Mouse (Mus musculus) urinary bladder, adult 2 months (tissue): Measurements from ENCODE around the gene Skida1. TPM values are rescaled to one million over a fixed set of nuclear protein-coding genes. Genes with fewer than 3 reads are reported as not detected.

Experiments
- DNase-seq: peaks from one replicate; pipeline ENCODE4 v3.0.0; 2022; ENCODE audit warnings: low spot score
- polyA plus RNA-seq: library from polyadenylated mRNA; depleted of rRNA; stranded (reverse); fragments of >200 nt; gene quantifications from 2 replicates; pipeline ENCODE4 v1.2.3, GENCODE M21; 2012

Gene Skida1
- polyA plus RNA-seq, 1 experiment = 3.4 TPM

- no peak for DNase-seq
Observed at GRCm38 (mm10) chr2:18055016-18055928, 6.4 kb upstream of the Skida1 start, which contains the start of gene Mllt10. TSS of gene Mllt10 (plus strand) at chr2:18055237.

DNA sequence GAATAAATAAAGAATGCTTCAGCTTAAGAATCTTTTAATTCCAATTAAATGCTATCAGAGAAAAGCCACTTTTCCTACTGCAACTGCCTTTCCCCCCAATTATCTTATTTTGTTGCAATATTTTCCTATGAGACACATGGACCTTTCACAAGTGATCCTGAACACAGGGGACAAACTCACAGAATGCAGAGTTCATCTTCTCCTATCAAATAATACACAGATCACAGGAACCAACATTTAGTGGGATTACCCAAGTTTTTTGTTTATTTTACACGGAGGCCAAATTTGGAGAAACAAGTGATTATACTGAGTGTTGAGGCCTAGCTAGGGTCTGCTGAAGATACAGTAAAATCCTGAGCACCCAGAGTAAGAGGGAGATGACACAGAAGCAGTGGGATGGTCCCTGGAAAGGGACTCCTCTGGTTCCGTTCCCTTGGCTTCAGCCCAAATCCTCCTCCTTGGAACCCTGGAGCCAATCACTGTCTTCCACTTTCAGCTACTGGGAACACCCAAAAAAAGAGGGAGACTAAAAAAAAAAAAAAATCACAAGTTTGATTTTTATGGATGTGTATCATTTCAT, 5.2 kb upstream of the Skida1 start:
- no peak for DNase-seq

DNA sequence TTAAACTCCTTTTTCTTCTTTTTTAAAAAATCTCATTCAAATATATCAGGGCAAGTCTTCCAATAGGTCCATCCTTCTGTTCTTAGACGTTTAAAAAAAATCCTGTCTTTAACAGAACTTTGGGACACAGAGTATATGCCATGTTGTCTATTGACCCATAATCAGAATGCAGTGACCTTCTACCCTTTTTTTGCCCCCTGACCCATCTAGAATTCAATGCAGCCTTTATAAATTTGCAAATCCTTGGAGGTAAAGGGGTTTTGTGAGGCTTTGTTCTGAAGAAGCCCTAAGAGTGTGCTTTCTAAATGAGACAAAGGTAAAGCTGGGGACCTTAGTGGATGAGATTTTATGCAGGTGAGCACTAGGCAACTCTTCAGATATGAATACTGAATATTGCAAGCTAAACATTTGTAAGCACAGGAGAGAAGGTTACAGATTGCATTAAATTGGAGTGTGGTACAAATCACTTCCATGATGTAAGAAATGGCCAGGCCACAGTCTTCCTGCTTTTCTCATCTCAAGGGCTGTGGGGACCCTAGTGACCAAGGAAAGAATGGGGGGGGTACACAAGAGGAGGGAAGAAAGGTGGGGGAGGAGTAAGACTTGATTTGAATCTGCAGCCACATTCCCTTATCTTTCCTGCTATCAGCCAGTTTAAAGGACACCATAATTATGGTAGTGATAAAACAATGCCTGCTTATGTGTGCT, 4.5 kb upstream of the Skida1 start:
- DNase-seq = no peak

DNA sequence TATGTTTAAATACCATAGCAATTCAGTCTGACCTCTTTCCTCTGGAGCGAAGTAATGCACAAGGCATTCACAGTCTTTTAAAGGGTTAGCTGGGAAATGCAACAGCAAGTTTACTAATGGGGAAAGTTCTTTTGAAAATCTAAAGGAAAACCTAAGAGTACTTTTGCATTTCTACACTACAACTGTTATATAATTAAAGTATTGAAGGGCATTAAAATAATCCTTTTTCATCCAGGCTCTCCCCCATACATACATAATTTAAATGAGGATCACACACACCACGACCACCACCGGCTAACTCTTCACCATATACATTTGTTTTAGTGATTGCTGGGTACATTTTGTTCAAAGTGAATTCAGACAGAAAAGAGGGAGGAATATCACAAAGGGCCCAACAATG, 3.7 kb upstream of the Skida1 start:
- no peak for DNase-seq

DNA sequence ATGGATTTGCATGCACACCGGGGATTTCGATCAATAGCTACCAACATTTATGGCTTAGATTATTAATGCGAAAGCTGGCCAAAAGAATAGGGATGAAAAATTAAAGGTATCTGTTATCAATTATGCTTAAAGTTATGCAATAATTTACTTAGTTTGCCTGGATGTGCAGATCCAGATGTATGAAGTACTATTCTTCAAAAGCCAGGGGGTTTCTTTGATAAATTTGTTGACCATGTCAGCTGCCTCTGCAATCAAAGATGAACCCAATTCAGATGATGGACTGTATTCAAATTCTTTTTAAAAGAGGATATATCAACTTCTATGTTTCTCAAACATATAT, 3.0 kb upstream of the Skida1 start:
- no peak for DNase-seq

DNA sequence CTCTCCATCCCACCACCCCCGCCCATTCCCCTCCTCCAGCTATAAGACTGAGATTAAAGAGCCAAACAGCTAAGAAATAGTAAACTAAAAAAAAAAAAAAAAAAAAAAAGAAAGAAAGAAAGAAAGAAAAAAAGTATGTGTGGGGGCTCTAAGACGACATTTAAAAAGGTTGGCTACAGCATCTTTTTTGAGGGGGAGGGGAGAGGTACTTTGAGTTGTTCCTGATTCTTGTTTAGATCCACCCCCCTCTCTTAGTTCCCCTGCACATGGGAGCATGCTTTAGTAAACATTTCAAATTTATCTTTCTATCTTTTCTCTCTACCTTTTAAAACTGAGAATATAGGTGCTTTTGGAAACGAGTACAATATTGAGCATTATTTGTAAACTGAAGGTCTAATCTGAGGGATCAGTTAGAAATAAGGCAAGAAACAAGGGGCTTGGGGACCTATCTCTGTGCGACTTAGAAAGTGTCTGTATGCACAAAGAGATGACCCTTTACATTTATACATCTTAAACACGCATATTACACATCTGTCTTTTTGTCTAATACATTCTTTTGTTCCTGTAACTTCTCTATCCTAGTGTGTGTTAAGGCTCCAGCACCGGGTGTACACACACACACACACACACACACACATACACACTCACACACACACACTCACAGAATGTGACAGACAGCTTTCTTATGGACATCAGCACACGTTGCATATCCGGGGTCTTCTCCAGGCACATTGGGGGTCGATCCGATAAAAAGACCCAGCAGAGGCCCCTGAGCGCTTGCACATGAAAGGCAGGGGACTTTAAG, 2.4 kb upstream of the Skida1 start:
- DNase-seq = no peak

DNA sequence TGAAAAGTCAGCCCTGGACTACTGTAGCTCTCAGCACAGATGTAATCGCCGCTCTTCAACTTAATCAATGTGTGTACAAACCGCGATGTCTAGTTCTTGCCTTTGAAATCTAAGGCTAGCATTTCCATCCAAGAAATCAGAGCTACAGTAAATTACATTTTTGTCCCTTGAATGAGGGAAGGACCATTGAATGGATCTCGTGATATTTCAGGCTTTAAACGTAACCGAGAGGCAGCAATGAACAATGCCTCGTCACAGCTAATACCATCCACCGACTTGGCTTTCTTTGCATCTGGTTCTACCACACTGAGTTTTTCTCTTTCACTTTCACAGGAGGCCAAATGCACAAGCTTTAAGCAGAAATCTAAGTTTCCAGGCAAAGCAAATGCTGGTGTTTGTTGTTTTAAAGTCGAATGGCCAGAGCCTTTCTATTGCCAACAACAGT, 1.7 kb upstream of the Skida1 start:
- no peak for DNase-seq

- no peak for DNase-seq
Observed at GRCm38 (mm10) chr2:18050018-18050417, 1.2 kb upstream of the Skida1 start.

- DNase-seq = no peak
Observed at GRCm38 (mm10) chr2:18049279-18049821, 499 bp upstream of the Skida1 start.

DNA sequence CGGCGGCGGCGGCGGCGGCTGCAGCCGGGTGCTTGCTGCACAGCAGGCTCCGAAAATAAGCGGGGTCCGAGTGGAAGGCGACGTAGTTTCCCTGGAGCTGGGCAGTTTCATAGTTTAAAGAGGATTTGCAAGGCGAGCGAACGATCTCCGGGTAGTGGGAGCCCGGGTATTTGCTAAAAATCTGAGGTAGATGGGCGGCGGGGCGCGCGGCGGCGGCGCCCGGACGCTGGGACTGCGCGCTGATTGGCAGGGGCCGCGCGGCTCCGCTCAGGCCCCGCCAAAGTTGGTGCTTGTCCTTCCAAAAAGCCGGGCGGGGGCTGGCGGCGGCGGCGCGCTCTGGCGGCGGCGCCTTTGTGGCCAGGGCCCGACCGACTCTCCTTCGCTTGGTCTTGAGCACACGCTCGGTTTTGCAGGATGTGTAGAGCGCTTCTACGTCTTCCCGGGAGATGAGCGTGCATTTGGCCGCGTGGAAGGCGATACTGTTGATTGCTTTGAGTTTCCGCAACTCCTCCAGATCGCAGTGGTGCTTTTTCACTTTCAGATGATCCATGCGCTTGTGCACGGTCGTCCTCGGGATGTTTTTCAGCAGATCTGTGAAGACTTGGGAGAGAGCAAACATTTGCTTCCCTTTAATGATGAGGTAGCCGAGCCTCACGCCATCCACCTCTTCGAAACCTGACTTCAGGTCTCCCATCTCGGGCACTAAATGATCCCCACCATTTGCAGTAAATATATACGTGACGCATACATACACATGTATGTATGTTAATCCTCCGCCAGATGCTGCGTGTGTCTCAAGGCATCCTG, 1.0 kb downstream of the Skida1 start:
- DNase-seq = peak; percentile 66

DNA sequence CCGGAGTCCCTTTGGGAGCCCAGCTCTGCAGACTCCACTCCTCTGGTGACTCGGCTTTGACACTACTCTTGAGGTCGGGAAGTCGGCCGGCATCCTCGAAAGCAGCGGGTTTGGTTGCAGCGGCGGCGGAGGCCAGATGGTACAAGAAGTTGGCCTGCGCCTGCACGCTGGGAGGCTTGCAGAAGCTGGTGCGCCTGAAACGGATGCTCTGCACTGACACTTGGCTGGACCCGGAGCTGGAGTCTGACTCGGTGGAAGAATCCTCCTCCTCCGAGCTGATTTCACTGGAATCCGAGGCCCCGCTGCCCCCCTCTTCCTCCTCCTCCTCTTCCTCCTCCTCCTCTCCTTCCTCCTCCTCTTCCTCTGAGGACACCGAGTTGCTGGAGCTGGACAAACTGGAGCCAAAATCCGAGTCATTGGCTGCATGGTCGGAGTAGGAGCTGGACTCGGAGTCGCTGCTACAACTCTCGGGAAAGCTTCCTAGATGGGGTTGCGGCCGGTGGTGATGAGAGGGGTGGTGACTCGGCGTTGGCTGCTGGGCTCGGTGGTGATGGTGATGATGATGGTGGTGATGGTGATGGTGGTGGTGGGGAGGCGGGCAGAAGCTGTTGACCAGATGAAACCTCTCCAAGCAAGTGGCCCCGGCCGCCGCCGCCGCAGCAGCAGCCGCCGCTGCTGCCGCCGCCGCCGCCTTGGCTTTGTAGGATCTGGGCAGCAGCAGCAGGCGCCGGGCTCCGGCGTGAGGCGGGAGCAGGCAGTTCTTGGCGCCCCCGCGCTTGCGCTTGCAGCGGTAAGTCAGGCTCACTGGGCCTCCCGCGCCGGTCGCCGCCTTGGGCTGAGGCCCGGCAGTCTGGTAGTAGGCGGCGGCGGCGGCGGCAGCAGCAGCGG, 1.8 kb downstream of the Skida1 start:
- DNase-seq = peak; percentile 68

- DNase-seq = no peak
Observed at GRCm38 (mm10) chr2:18046186-18046585, 2.7 kb downstream of the Skida1 start.

DNA sequence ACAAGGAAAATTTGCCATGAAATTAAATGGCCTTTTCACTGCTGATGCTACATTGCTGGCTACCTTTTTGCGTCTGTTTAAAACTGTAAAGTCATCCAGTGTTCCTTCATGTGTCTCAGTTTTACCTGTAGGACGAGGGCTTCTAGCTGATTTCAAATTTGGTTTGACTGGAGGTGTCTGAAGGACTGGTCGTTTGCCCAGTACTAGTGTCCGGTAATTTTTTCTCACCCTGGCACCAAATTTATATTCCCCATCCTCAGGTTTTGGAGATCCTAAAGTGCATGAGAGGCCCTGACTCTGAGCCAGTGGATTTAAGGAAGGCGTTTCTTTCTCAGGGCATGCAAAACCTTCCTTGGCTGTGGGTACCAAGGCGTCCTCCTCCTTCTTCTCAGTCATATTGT, 3.1 kb downstream of the Skida1 start:
- no peak for DNase-seq

GRCm38 (mm10) chr2:18045143-18045780, 3.6 kb downstream of the Skida1 start:
- DNase-seq = no peak

- DNase-seq = no peak
Observed at GRCm38 (mm10) chr2:18041199-18041885, 7.5 kb downstream of the Skida1 start.

- DNase-seq = no peak
Observed at GRCm38 (mm10) chr2:18040347-18041160, 8.3 kb downstream of the Skida1 start.

DNA sequence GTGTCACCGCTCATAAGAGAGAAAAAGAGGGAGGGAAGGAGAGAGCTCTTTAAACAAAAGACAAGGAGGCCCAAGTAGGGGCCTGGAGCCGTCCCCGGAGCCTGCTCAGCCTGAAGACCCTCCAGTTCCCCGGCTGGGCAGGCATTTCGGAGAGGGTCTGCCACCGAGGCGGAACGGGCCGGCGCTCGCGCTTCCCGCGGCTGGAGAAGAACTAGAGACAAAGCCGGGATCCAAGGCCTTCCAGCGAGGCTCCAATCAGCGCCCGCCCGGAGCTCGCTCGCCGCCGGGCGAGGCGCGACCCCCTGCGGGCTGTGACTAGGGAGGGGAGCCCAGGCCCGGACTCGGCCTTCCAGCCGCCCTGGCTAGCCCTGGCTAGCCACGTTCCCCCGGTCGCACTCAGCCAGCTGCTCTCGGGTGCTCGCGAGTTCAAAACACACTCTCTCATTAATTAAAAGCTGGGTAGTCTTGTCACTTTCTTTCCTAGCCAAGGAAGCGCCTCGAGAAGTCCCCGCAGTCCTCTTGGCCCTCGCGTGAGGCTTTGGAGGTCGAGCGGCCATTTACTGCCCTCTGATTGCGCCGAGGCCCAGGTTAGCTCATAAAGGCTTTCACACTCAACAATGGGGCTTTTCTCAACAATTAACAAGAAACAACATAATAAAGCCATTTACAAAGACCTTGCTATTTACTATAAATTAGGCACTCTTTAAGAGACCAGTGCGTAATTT, 9.1 kb downstream of the Skida1 start:
- no peak for DNase-seq
